Mouse (Mus musculus) left cerebral cortex, postnatal 10 days (tissue): ENCODE data around the gene Inhbe. TPM values are rescaled to one million over a fixed set of nuclear protein-coding genes. Genes with fewer than 3 reads are reported as not detected.

ENCODE experiments used
- DNase-seq, 2 experiments: peaks; one replicate each; pipeline ENCODE4 v3.0.0; 2021 to 2022; ENCODE audit warnings: low spot score in 2 of 2, mixed read lengths in 1 of 2; ENCODE audit errors: extremely low spot score in 1 of 2
- intact Hi-C: fragments of 180-260 bp; cut with DNase I; formaldehyde crosslinking; loops from one replicate; pipeline ENCODE4 v1.15.1; 2025
- total RNA-seq, 2 experiments: library from RNA; stranded (reverse); gene quantifications; 2 replicates each; pipeline ENCODE4 v1.2.3; 2021

Gene Inhbe
- total RNA-seq = under 1 TPM in 1 of 2 experiments, not detected in 1; 0.08 TPM

DNA sequence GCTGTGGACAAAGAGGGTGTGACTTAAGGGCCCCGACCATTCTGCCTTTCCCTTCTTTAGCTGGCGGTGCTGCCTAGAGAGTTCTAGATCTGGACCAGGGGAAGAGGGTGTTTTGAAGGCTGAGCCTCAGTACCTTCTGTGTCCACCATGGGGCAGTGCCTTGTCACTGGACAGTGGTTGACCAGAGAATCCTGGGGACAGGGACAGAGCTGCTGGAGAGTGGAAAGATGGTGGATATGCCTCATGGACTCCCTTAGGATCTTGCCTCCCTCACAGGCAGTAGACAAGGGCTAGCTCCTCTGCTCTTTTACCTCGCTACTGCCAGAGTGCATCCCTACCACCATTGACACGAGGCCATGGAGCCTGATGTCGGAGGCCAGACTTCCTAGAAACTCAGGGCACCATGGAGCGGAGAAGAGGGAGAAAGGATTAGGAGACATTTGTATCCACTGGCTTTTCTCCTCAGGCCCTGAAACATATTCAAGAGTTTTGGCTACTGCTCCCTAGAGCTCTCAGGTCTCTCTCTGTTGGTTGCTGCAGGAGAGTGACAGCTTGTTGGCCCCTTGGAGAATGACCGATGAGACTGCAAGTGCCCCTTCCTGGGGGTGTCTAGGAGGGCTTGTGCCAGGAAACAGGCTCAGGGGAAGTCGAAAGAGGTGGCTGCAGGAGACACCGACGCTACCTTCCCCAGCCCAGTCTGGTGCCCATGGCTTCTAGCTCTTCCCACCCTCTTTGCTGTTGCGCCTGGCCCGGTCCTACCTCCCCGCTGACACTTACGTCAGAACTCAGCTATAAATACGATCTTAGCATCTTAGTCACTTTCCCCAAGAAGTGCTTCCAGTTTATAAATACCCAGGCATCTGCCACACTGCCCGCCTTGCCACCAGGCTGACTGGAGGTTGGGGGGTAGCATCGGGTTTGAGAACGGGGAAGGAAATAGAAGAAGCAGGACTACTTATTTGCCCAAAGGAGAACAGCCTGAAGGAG is at the start of gene Inhbe:
Gene Inhbe (minus strand): TSS at position 503 of the 987 bp plus-strand sequence.
- intact Hi-C loops = loop anchor here (5.0 kb wide), 1 partner anchor 68 kb away; no protein-coding TSS in a partner anchor
- peak; percentile 60 to 78 for DNase-seq

DNA sequence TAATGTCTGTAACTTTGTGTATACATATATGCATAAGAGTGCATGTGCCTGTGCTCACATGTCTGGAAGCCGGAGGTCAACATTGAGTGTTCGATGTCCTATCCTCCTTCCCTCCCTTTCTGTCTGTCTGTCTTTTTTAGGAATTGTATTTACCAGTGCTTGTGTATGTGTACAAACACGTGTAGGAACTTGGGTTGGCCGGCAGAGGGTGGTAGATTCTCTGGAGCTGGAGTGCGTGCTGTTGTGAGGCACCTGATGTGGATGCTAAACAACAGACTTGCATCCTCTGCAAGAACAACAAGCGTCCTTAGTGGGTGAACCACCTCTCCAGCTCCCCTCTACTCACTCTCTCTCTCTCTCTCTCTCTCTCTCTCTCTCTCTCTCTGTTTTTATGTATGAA is 37.6 kb upstream of the Inhbe start:
- intact Hi-C loops = no loop called here
- DNase-seq = no peak

DNA sequence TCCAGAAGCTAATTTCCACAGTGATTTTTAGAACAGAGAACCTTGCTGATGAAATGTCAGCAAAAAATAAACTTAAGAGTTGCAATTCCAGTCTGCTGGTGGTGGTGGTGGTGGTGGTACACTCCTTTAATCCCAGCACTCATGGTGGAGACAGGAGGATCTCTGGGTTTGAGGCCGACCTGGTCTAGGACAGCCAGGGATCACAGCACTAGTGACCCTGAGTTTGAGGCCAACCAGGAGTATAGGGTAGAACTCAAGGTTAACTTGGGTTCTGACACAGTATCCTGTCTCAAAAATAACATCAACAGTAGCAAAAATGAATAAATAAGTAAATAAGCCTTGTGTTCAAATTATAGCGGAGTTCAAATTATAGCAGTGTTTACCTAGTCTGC is 27.5 kb upstream of the Inhbe start:
- intact Hi-C loops = no loop called here
- DNase-seq = no peak

DNA sequence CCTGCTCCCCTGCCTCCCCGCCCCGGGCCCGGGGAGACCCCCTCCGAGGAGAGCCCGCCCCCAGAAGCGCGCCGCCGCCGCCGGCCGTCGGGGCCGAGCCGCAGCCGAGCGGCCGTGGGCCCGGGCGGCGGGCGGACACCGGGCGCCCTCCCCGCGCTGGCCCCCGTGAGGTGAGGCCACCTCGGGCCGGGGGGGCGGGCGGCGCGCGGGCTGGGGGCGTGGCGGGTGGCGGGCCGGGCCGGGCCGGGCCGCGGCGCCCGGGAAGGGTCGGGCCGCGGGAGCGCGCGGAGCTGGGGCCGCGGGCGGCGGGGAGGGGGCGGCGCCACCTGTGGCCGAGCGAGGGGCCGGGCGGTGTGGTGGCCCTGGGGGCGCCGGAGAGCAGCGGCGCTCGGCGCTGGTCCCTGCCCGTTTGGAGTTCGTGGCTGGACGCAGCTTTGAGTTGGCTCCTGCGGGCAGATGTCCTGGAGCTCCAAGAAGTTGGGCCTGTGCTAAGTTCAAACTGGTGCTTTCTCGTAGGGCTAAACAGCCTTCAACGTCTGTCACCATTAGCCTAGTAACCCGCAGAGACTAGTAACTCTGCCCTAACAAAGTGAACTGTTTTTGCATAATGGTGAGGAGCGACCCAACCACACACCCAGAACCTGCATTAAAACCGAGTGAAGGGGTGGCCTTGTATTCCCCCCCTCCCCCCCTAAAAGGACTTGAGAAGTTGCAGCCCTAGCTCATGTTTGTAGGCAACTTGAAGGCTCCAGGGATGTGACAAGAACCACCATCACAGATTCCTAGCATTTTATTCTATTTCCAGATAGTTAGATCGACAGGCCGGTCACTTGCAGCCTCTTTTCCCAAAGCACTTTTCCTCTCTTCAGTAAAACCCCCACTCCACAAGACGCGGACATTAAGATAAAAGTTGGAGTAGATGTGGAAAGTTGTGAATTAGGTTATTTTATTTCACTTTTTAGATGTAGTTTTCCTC is 26.8 kb upstream of the Inhbe start:
- intact Hi-C loops = no loop called here
- peak; percentile 16 to 83 for DNase-seq

DNA sequence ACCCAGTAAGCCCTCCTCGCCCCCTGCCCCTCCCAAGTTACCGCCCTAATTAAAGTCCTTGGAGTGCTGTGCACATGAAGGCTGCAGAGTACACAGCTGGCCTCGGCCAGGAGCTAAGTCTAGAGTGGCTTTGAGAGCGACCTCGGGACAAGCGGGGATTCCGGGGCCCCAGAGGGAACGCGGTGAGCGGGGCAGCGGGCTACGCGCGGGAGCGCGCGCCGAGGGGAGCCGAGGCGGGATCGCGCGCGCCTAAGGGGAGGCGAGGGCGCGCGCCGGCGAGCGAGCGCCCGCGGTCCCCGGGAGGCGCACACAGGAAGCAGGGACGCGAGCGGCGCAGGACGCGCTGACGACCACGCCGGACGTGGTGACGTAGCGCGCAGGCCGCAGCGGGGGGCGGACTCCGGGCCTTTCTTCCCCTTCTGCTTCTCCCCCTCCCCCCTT is 26.1 kb upstream of the Inhbe start, which contains the start of gene R3hdm2:
Gene R3hdm2 (plus strand): TSS at position 77 of the 441 bp plus-strand sequence.
- intact Hi-C loops = no loop called here
- DNase-seq = peak; percentile 88 to 97

DNA sequence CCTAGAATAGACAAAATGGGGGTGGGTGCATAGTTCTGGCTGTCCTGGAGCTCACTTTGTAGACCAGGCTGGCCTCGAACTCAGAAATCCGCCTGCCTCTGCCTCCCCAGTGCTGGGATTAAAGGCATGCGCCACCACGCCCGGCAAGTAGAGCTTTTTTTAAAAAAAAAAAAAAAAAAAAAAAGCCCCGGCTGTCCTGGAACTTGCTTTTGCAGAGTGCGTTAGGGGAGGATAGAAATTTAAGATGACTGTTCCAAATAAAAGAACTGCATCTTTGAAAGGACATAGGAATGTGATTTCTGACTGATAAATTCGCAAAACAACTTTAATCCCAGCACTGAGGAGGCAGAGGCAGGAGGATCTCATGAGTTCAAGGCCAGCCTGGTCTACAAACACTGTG is 25.4 kb upstream of the Inhbe start:
- DNase-seq = no peak
- intact Hi-C loops = no loop called here

DNA sequence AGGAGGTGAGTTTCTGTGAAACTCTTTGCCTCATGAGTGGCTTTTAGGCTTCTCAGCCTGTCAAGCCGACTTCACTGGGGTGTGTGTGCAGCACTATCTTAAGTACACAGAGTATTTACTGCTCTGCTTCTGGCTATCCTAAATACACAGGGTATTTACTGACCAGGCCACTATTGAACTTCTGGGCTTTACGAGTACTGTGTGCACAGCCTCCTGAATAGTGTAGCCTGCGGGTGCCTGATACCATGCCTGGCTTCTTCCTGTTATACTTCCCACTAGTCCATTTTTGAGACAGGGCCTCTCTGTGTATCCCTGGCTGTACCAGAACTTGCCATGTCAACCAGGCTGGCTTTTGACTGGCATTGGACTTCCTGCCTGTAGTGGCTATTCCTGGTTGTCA is 23.5 kb upstream of the Inhbe start:
- no peak for DNase-seq
- intact Hi-C loops = no loop called here

DNA sequence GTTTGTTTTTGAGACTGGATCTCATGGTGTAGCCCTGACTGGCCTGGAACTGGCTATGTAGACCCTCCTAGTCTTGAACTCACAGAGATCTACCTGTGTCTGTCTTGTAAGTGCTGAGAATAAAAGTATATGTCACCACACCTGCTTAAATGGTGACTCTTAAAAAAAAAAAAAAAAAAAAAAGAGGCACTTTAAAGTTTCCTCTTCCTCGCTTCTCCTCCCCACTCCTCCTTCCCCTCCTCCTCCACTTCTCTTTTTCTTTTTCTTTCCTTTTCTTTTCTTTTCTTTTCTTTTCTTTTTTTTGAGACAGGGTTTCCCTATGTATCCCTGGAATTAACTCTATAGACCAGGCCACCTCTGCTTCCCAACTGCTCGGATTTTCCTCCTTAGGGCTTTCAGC is 16.8 kb upstream of the Inhbe start:
- DNase-seq = no peak
- intact Hi-C loops = no loop called here

DNA sequence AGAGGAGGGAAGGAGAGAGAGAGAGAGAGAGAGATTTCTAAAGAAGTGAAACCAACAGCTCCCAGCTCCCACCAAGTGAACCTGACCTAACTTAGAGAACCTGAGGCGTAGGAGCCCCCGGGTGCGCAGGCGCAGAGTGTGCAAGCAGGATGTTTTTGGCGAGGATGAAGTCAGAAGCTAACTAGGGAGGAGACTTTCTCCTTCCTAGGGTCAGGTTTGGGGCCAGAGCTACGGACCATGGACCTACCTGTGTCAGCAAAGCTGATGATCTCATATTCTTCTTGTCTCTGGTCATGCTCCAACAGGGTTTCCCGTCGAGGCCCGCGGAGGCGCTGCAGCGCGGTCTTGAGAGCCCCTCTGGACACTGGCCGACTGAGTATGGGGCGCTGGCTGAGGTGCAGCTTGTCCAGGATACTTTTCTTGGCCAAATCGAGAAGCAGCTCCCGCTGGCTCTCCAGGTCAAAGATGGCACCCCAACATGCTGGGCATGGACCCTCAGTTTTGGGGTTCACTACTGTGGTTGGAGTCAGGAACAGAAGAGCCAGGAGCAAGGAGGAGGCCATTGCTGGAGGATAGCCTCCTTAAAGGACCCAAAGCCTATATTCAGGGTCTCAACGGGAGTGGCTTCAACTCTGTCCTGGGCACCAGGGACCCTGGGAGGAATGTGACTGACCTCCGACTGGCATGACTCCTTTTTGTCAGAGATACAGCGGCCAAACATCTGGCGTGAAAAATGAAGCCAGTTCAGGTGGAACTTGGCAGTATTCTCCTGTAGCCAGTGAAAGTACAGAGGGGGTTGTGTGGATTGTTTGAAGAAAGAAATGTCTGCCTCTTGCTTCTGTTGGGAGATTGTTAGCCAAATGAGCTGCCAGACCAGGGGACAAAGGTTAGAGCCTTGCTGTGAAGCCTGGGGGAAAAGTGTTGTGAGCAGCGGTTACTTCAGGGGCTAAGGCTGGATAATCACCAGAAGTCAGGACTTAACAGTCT is 15.9 kb upstream of the Inhbe start, which contains the start of gene Inhbc:
Gene Inhbc (minus strand): TSS at position 598 of the 987 bp plus-strand sequence.
- DNase-seq = no peak
- intact Hi-C loops = no loop called here

DNA sequence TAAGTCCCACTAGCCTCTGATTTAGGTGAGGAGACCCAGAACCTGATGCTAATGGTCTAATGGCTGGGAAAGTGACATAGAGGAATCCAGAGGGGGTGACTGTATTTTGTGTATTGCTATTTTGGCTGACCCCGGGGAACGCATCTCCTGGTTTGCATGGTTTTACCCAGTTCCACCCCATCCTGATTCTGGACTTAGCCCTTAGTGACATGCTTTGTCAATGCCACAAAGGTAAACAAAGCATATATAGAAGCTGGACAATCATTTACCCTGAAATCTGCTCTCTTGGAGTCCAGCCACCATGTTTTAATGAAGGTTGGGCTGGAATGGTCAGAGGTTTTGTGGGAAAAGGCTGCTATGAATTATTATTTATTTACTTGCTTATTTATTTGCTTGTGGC is 14.1 kb upstream of the Inhbe start:
- intact Hi-C loops = no loop called here
- DNase-seq = no peak

DNA sequence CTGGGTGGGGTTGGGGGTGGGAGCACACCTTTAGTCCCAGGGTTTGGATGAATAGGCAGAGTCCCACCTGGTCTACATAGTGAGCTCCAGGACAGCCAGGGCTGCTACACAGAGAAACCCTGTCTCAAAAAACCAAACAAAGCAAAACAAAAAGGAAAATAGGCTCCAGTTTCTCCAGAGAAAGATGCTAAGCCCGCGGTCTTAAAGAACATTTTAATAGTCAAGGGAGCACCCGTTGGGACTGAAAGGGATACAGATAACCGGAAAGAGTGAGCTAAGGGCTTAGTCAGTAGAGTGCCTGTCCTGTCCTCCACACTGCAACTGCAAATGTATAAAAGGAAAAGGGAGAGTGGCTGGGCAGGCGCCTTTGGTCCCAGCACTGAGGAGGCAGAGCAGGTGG is 12.9 kb upstream of the Inhbe start:
- DNase-seq = no peak
- intact Hi-C loops = no loop called here

DNA sequence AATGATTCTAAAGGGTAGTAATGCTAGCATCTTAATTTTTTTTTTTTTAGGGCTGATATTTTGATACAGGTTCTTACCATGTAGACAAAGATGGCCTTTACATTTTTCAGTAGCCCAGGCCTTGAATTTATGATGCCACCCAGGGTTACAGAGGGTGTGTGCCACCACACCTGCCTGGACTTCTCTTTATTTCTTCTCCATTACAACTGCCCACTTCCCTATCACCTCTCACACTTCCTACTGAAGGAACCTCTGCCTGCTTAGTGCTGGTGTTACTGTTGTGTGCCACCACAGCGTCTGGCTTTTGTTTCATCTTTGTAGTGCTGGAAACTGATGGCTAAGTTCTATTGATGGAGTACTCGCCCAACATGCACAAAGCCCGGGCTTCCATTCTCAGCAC is 6.5 kb upstream of the Inhbe start:
- no peak for DNase-seq
- intact Hi-C loops = no loop called here

DNA sequence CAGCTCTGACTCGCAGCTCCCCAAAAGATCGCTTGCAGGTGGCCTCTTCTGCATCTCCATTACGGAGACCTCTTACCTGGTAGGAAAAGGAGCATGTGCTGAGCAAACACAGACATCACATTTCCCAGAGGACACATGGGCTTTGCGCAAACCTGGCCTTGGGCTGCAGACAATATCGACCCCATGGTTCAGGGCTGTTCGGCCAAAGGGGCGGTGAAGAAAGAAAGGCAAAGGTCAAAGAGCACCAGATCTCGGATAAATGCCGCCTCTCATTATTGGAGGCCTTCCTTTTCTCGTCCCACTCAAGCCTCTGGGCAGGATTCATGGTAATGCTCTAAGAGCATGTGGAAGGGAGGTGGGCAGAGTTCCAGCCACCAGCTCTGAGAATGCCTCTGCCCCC is 1.1 kb upstream of the Inhbe start:
- intact Hi-C loops = no loop called here
- DNase-seq = no peak

DNA sequence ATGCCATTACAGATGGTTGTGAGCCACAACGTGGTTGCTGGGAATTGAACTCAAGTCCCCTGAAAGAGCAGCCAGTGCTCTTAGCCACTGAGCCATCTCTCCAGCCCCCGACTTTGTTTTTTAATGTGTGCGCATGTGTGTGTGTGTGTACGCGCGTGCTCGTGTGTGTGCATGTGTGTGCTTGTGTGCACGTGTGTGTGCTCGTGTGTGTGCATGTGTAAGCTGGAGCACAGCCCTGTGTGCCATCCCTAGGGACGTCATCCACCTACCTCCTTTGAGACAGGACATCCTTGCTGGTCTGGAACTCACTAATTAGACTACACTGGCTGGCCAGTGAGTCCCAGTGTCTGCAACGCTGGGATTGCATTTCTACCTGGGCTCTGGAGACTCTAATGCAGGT is 1.4 kb downstream of the Inhbe start:
- intact Hi-C loops = loop anchor here (5.0 kb wide), 1 partner anchor 70 kb away; no protein-coding TSS in a partner anchor
- DNase-seq = no peak

DNA sequence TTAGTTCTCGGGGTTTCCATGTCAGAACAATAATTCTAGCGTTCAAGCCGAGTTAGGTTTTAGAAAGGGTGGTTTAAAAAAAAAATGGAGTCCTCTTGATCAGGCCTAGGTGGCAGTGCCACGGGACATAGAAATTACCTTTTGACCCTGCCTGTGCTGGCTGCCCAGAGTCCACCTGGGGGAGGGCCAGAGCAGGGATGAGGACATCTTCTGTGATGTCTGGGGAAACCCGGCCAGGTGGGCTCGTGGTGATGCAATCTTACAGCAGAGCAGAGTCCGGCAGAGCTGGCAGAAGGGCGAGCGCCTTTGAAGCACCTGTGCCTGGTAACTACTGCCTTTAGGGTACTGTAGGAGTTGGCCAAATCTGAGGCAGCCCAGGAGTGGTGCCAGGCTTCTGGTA is 2.0 kb downstream of the Inhbe start:
- peak in 1 of 2 experiments; percentile 33 for DNase-seq
- intact Hi-C loops = loop anchor here (5.0 kb wide), 1 partner anchor 70 kb away; no protein-coding TSS in a partner anchor

DNA sequence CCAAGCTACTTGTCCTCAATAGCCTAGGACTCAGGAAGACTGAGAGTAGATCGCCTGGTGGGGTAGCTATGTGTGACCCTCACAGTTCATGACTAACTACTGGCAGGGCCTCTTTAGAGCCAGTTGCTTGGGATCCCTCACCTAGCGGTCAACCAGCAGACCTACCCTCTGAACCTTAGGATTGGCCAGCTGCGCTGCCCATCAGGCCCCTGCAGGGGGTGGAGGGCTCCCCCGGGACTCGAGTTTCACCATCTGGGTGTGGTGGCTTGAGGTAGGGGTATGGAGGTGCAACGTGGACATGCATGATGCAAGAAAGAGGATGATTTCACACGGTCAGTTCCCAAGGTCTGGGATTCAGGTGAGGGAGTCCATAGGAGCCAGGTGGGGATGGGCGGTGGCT is 2.5 kb downstream of the Inhbe start:
- peak in 1 of 2 experiments; percentile 29 for DNase-seq
- intact Hi-C loops = loop anchor here (5.0 kb wide), 1 partner anchor 71 kb away; no protein-coding TSS in a partner anchor

DNA sequence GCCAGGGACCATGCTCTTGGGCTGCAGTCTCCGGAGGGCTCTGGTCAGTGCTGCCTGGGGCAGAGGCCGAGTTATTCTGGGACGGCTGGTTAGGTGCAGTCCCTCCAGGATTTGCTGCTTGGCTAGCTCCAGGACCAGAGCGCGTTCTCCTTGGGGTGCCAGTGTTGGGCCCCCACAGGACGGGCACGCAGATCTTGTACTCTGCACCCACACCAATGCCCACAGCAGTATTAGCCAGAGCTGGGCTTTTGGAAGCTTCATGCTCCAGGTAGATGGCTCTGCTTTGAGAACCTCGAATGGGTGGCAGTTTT is 3.0 kb downstream of the Inhbe start:
- intact Hi-C loops = loop anchor here (5.0 kb wide), 1 partner anchor 71 kb away; no protein-coding TSS in a partner anchor
- no peak for DNase-seq
